Mouse (Mus musculus) hindbrain, embryonic 14.5 days (tissue): ENCODE results near the gene Gm4724. TPM values are rescaled to one million over a fixed set of nuclear protein-coding genes. Genes with fewer than 3 reads are reported as not detected.
"Not testable (repeated sequence)": the region's sequence is repeated elsewhere in the genome, so short reads cannot be mapped to it uniquely, and the experiment has no call there.

Experiments used
- ATAC-seq: fragments of 200-750 bp; cut with Nextera tagmentation; 2 replicates; pipeline ENCODE4 v1.8.0; 2017; ENCODE audit warnings: moderate number of reproducible peaks, mild to moderate bottlenecking, moderate TSS enrichment, moderate library complexity; ENCODE audit not compliant: low FRiP score
- DNase-seq: peaks from one replicate; pipeline ENCODE4 v3.0.0-alpha.2; 2015; ENCODE audit warnings: low spot score
- H3K27ac ChIP-seq: fragments of 300-500 bp; sonication (generic); 2 replicates; pipeline ENCODE4 v1.5.1; 2014; ENCODE audit warnings: mild to moderate bottlenecking, moderate library complexity
- H3K27me3 ChIP-seq: fragments of 300-500 bp; sonication (generic); 2 replicates; pipeline ENCODE4 v1.6.1; 2014; ENCODE audit warnings: mild to moderate bottlenecking, low read length, mixed read lengths; ENCODE audit not compliant: control insufficient read depth, insufficient read depth
- H3K36me3 ChIP-seq: fragments of 300-500 bp; sonication (generic); replicated peaks from 2 replicates; pipeline ENCODE4 v1.6.1; 2014; ENCODE audit not compliant: control insufficient read depth, insufficient read depth
- H3K4me1 ChIP-seq: fragments of 300-500 bp; sonication (generic); replicated peaks from 2 replicates; pipeline ENCODE4 v1.6.1; 2014; ENCODE audit warnings: antibody characterized with exemption, low read length, mixed read lengths; ENCODE audit not compliant: control insufficient read depth, insufficient read depth
- H3K4me2 ChIP-seq: fragments of 300-500 bp; sonication (generic); replicated peaks from 2 replicates; pipeline ENCODE4 v1.6.1; 2014; ENCODE audit warnings: mild to moderate bottlenecking, moderate library complexity
- H3K4me3 ChIP-seq: fragments of 300-500 bp; sonication (generic); replicated peaks from 2 replicates; pipeline ENCODE4 v1.5.1; 2014; ENCODE audit warnings: mild to moderate bottlenecking, low read length
- H3K9ac ChIP-seq: fragments of 300-500 bp; sonication (generic); 2 replicates; pipeline ENCODE4 v1.6.1; 2014
- H3K9me3 ChIP-seq: fragments of 300-500 bp; sonication (generic); 2 replicates; pipeline ENCODE4 v1.6.1; 2016; ENCODE audit warnings: low read length; ENCODE audit not compliant: control insufficient read depth
- WGBS: fragments of 180-500 bp; shearing (Covaris S2); extraction: QIAGEN DNeasy Blood & Tissue Kit; methylation state at CpG from one replicate; pipeline ENCODE4 v1.1.7; 2014; 5-methylcytosine and 5-hydroxymethylcytosine counted together
- polyA plus RNA-seq: library from polyadenylated mRNA; unstranded; fragments of >200 nt; fragmentation: Nextera tagmentation; extraction: Ambion mirVana; gene quantifications from 2 replicates; pipeline ENCODE4 v1.2.1, GENCODE M21; 2014

Gm4724 gene
- polyA plus RNA-seq: 14.6 and 20.9 TPM in 2 replicates

- not testable (repeated sequence) for H3K27ac ChIP-seq, H3K9me3 ChIP-seq, H3K36me3 ChIP-seq, H3K27me3 ChIP-seq, H3K4me1 ChIP-seq, H3K4me2 ChIP-seq, H3K4me3 ChIP-seq, DNase-seq, ATAC-seq, H3K9ac ChIP-seq
- no CpG with 5 or more reads among the region's 4 CpGs for WGBS
These were observed at the start of gene Gm4724 for GRCm38 (mm10) chr2:175435707-175436106. TSS of gene Gm4724 (minus strand) at chr2:175435807.

GRCm38 (mm10) chr2:175469685-175470084, 34.1 kb upstream of the Gm4724 start, which contains the start of gene Zfp965:
TSS of gene Zfp965 (plus strand) at chr2:175469985.
- H3K9me3 ChIP-seq, DNase-seq, H3K4me2 ChIP-seq, ATAC-seq, H3K27ac ChIP-seq, H3K4me1 ChIP-seq, H3K27me3 ChIP-seq, H3K9ac ChIP-seq, H3K36me3 ChIP-seq, H3K4me3 ChIP-seq: not testable (repeated sequence)
- WGBS: no CpG with 5 or more reads among the region's 6 CpGs

Other genes with a start within 250 kb of the Gm4724 start
- gene Gm14391, start 228.9 kb downstream of the Gm4724 start, polyA plus RNA-seq: 12.2 and 13.2 TPM in 2 replicates
- gene Gm14440, start 160.7 kb downstream of the Gm4724 start, polyA plus RNA-seq: 0.33 and 1.0 TPM in 2 replicates
- 22.7 and 26.3 TPM in 2 replicates for gene Gm4631, start 97.6 kb downstream of the Gm4724 start, polyA plus RNA-seq
- 3.8 and 5.8 TPM in 2 replicates for gene Zfp968, start 63.4 kb downstream of the Gm4724 start, polyA plus RNA-seq
- gene Zfp965, start 34.2 kb upstream of the Gm4724 start, polyA plus RNA-seq: 7.4 and 8.5 TPM in 2 replicates
- not detected in 2 replicates for gene Gm11007, start 208.2 kb upstream of the Gm4724 start, polyA plus RNA-seq